Mouse (Mus musculus): ENCODE measurements around the gene Atf7.
"Not testable (repeated sequence)": the region's sequence is repeated elsewhere in the genome, so short reads cannot be mapped to it uniquely, and the experiment has no call there.

The Atf7 gene

GRCm38 (mm10) chr15:102620765-102621164 lies 4.5 kb downstream of the Atf7 start:
- DNase-seq (ENCODE audit: low spot score in 2 of 2) = no peak

DNA sequence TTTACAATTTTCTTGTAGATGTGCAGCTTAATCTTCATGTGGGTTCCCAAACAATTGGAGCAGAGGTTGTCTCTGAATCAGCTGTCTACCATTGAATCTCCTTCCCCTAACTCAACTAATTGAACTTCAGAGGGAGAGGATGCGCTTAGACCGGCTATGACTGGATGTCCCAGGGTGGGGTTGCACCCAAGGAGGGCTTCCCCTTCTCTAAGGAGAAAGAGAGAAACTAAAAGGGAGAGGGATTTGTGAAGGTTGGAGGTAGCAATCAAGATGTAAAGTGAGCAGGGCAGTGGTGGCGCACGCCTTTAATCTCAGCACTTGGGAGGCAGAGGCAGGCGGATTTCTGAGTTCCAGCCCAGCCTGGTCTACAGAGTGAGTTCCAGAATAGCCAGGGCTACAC lies 5.8 kb downstream of the Atf7 start:
- no peak for DNase-seq (ENCODE audit: low spot score in 2 of 2)

- no peak for DNase-seq (ENCODE audit: low spot score in 2 of 2)
Measured at GRCm38 (mm10) chr15:102617654-102618053, 7.6 kb downstream of the Atf7 start.

GRCm38 (mm10) chr15:102616174-102616573 lies 9.1 kb downstream of the Atf7 start:
- DNase-seq (ENCODE audit: low spot score in 2 of 2) = no peak

- no peak for DNase-seq (ENCODE audit: low spot score in 2 of 2)
Measured at GRCm38 (mm10) chr15:102614224-102614623, 11.0 kb downstream of the Atf7 start.

- no peak for DNase-seq (ENCODE audit: low spot score in 2 of 2)
Measured at GRCm38 (mm10) chr15:102612966-102613365, 12.3 kb downstream of the Atf7 start.

- not testable (repeated sequence) for DNase-seq (ENCODE audit: low spot score in 2 of 2)
Measured at GRCm38 (mm10) chr15:102608586-102608985, 16.7 kb downstream of the Atf7 start.

- DNase-seq (ENCODE audit: low spot score in 2 of 2) = peak; percentile 24 to 31
Measured at GRCm38 (mm10) chr15:102593996-102594656, 31.1 kb downstream of the Atf7 start.

GRCm38 (mm10) chr15:102592674-102593073 lies 32.6 kb downstream of the Atf7 start:
- DNase-seq (ENCODE audit: low spot score in 2 of 2) = no peak

DNA sequence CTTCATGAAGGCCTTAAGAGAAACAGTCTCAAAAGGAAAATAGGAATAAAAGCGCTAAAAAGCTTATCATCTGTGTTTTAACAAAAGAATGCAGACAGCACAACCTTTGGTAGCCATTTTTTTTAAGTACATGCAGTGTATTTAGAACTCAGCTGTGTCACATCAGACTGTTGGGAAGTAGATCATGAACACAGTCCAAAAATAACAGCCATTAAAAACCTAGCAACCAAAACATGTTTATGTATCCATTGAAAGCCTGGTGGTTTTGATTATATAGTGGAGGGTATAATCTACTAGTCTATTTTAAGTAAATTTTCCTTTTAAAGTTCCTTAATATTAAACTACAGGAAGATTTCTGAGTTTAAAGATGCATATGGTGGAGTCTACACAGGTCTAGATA lies 34.7 kb downstream of the Atf7 start:
- DNase-seq (ENCODE audit: low spot score in 2 of 2) = peak; percentile 22 to 32

DNA sequence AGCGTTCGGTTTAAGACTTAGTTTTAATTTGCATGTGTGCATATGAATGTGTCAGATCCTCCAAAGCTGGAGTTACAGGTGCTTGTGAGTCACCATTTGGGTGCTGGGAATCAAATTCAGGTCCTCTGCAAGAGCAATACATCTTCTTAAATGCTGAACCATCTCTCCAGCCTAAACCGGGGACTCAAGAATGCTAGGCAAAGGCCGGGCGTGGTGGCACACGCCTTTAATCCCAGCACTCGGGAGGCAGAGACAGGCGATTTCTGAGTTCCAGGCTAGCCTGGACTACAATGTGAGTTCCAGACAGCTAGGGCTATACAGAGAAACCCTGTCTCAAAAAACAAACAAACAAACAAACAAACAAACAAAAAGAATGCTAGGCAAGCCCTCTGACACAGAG lies 35.4 kb downstream of the Atf7 start:
- no peak for DNase-seq (ENCODE audit: low spot score in 2 of 2)

GRCm38 (mm10) chr15:102585501-102585900 lies 39.8 kb downstream of the Atf7 start:
- DNase-seq (ENCODE audit: low spot score in 2 of 2) = no peak

DNA sequence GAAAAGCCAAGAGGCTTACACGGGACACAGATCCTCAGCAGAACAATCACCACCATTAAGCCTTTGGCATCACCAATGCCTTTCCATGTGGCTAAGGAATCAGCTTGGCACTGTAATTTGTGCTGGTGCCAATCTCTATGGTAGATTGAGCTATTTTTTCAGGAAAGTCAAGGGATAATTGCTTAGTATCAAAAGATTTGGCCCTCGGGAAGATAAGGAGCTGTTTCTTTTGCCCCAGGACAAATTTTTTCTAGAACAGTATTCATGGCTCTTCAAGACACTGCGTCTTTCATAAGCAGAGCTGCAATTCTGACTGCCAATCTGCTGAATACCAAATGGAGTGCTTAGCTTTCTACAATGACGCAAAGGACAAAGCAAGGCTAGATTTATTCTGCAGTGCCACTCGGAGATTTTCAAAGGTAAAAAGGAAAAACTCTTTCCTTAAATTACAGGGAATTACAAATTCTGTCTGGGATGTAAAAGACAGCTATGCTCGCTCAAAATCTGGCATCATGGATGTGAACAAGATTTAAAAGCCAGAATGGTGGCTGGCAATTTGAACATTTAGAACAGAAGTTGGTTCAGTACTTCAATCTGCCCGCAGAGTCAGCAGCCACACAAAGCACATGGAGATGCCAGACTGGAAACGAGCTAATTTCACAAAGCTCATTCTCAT lies 41.4 kb downstream of the Atf7 start:
- no peak for DNase-seq (ENCODE audit: low spot score in 2 of 2)

DNA sequence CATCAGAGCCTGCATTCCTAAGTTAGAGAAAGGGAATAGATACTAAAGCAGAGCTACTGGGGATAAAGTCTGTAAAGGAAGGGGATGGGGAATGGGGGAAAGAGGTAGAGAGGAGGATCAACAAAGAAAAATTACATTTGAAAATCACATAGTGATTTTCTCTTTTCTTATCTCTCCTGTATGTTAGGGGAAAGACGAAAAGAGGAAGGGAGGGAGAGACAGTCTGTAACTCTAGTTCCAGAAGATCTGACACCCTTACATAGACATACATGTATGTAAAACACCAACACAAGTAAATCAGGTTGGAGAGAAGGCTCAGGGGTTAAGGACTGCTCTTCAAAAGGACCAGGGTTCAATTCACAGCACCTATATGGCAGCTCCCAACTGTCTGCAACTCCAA lies 44.1 kb downstream of the Atf7 start:
- no peak for DNase-seq (ENCODE audit: low spot score in 2 of 2)

DNA sequence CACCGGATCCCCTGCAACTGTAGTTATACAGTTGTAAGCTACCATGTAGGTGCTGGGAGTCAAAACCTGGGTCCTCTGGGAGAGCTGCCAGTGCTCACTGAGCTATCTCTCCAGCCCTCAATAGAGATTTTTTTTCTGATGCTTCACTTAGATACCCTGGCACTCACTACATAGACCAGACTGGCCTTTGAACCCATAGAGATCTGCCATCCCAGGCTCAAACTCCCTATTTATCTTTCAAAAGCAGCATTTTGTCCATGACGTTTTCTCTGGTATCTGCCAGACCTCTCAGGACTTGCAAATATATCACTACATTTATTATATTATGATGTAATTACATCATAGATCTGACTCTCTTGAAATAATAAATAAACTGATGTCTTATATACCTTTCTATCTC lies 46.9 kb downstream of the Atf7 start:
- no peak for DNase-seq (ENCODE audit: low spot score in 2 of 2)

DNA sequence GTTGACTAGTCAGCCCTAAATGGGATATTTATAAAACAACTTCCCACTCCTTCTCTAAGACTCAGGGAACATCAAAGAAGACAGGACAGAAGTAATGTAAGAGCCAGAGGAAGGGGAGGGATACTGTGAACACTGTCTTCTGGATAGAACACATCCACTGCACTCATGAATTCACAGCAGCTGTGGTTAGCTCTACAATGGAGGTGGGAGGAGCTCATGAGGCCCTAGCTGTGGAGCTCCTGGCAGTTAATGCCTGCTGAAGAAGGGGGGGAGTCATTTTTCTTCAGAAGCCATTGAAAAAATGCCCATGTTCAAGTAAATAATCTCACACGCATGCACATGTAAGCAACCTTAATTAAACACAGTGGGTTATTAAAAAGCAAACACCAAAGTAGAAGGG lies 48.3 kb downstream of the Atf7 start:
- DNase-seq (ENCODE audit: low spot score in 2 of 2) = no peak

DNA sequence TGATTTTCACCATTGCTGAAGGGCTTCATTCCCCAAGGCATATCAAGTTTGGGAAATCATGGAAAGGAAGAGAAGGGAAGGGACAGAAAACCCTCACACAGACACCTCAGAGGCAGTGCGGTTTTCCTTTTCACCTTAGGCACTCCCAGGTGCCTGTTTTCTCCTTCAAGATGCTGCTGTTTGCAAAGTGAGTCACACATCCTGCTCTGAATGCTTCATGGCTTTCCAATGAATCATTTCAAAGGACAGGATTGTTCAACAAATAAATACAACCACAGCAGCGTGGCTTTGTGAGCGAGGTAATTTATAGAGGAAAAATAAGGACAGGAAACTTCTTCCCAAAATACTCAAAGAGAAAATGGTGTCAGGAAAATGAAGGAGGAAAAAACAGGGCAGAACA lies 53.2 kb downstream of the Atf7 start:
- no peak for DNase-seq (ENCODE audit: low spot score in 2 of 2)

- DNase-seq (ENCODE audit: low spot score in 2 of 2) = no peak
Measured at GRCm38 (mm10) chr15:102567849-102568248, 57.4 kb downstream of the Atf7 start.

GRCm38 (mm10) chr15:102563681-102564080 lies 61.6 kb downstream of the Atf7 start:
- DNase-seq (ENCODE audit: low spot score in 2 of 2) = no peak

GRCm38 (mm10) chr15:102563061-102563460 lies 62.2 kb downstream of the Atf7 start:
- no peak for DNase-seq (ENCODE audit: low spot score in 2 of 2)

DNA sequence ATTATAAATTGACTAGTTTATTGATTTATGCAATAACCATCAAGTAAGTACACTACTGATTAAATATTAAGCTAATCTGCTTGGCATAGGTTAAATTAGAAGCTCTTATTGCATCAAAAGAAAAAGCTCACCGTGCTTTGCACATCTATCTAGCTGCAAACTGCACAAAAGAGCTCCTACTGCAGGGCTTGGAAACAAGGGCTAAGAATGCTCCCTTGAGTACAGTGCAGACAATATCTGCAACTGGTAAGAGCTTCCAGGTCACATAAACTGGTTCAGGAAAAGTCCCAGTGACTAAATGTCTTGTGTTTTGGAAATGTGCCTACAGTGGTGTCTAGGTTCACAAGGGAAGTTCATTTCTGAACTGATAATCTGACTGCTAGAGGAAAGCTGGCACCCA lies 62.8 kb downstream of the Atf7 start:
- no peak for DNase-seq (ENCODE audit: low spot score in 2 of 2)

DNA sequence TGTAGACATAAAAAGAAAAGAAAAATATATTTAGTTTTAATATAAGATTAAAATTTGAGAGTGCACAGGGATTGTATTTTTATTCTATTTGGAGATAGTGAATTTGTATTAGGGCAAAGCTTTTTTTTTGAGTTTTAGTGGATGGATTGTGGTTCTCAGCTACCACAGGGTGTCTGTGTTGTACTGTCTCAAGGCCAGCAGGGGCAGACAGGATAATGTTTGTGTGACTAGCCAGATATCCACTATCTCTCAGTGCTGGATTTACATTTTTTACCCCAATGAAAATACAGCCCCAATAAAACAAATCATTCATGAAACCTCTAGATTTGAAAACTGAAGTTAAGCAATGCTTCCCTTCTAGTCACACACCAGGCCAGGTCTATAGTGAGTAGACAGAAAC lies 67.7 kb downstream of the Atf7 start:
- DNase-seq (ENCODE audit: low spot score in 2 of 2) = no peak

DNA sequence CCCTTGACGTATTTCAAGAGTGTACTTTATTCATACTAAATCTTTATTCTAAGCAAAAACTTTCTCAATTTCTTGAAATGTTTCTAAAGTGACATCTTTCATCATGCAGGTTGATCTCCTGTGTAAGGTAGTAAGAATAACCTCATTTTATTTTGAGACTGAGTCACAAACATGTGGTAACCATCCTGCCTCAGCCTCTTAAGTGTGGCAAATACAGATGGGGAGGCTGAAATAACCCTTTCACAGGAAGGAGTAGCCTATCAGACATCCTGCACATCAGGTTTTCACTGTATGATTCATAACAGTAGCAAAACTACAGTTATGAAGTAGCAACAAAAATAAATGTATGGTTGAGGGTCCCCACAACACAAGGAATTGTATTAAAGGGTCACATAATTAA lies 69.7 kb downstream of the Atf7 start:
- no peak for DNase-seq (ENCODE audit: low spot score in 2 of 2)

DNA sequence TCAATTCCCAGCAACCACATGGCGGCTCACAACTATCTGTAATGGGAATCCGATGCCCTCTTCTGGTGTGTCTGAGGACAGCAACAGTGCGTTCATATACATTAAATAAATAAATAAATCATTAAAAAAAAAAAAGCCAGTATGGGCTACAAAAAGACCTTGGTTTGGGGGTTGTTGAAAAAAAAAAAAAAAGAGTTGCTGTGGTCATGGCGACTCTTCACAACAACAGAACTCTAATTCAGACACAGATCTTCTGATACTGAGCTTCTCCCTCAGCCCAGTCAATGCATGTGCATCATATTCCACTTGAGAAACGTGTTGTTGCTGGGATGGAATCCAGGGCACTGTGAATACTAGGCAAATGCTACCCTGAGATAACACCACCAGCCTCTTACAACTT lies 72.7 kb downstream of the Atf7 start:
- no peak for DNase-seq (ENCODE audit: low spot score in 2 of 2)

Measured in heart, adult 9 months (tissue).